Comparison of ENCODE assay signal across 7 mouse cellular contexts in the genomic region with DNA sequence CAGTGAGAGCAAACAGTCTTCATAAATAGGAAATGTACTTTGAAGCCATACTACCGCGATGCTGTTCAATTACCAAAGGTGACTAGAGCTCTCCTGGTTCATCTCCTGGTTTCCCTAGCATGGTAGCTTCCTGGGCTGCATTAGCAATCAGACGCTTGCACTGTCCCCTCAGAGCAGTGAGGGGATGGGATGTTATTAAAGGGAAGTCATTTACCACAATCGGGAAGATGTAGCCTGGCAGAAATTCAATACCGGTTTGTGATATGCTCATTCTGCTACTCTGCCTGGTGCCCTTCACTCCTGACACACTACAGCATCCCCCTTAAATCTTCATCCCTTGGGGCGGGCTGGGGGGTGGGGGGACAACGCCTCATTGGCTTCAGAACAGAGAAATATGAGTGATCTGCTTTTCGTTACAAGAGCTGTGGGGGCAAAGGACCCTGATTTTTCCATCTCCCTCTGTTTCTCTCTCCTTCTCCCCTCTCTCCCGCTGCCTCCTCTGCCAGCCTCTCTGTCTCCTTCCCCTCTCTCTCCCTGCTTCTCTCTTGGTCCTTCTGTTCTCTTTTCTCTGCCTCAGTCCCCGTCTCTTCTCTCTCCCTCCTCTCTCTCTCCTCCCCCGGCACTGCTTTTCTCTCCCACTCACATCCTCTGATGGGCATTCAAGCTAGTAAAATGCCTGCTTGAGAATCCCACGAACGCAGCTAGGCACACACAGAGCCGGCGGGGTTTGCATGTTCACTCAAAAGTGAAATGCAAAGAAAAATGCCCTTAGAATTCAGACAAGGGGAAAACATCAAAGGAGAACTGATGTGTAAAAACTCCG. TPM values are rescaled to one million over a fixed set of nuclear protein-coding genes. Genes with fewer than 3 reads are reported as not detected.
DNase-seq lines count a peak whose midpoint lies in the region; ATAC-seq lines count a peak whose summit lies in the region.

No protein-coding gene starts in this region.

- H3K9me3 ChIP-seq in liver, embryonic 13.5 days (replicated peaks) = no peaks in the 10 kb centered on the region

- H3K4me2 ChIP-seq in liver, embryonic 13.5 days = no peak overlapping the region

- peak; percentile 7 for DNase-seq in CD4-positive helper T cell, adult 2 months (ENCODE audit: low read depth, low spot score)
- peak; percentile 10 for DNase-seq in embryo, embryonic 9.5 days (ENCODE audit: extremely low spot score)
- peak; percentile 29 for DNase-seq in induced T-regulatory cell, adult 2 months (ENCODE audit: low read depth)
- no peak for DNase-seq in liver, embryonic 13.5 days
- DNase-seq in right cerebral cortex, postnatal 10 days (ENCODE audit: low spot score in 2 of 2) = peak; percentile 70 to 71
- DNase-seq in urinary bladder, adult 18-20 months (ENCODE audit: low spot score in 2 of 2) = no peak

- no peak overlapping the region for H3K27ac ChIP-seq in liver, embryonic 13.5 days

- WGBS in liver, embryonic 13.5 days (ENCODE audit: insufficient replicate concordance) = 39% methylated on average over 16 of the region's 16 CpGs

- H3K36me3 ChIP-seq in liver, embryonic 13.5 days = no peaks in the 10 kb centered on the region

- no peaks in the 10 kb centered on the region for H3K4me1 ChIP-seq in liver, embryonic 13.5 days (replicated peaks)

- 0 out of 2 replicates have a peak overlapping the region, but pooled peaks have one; percentile 9 for H3K4me3 ChIP-seq in liver, embryonic 13.5 days (replicated peaks)

- no peak overlapping the region for H3K9ac ChIP-seq in liver, embryonic 13.5 days

- ATAC-seq in CD4-positive, CD25-positive, alpha-beta regulatory T cell, adult 4 months = peak; percentile 31
- ATAC-seq in liver, embryonic 13.5 days (ENCODE audit: low read depth) = no peak

- 0 out of 2 replicates have a peak, but pooled peaks cover 4% of the 10 kb centered on the region for H3K27me3 ChIP-seq in liver, embryonic 13.5 days

RNA-seq across cellular contexts. Expression of a gene that starts 1.3 kb away (rescaled TPM):
- 1 to 10 TPM; 4.1 to 4.6 TPM for polyA plus RNA-seq in CD4-positive, CD25-positive, alpha-beta regulatory T cell, adult 4 months (2017; shearing (Covaris generic))
- 2.0 and 2.5 TPM in 2 replicates for polyA plus RNA-seq in liver, embryonic 13.5 days (2015; fragmentation: Nextera tagmentation; extraction: Ambion mirVana)

Comparison
In these comparisons a context has a peak if more than half of its experiments do, and no peak if none do; other contexts are left out.
1. DNase-seq: peak in CD4-positive helper T cell, adult 2 months (single experiment), embryo, embryonic 9.5 days (single experiment), induced T-regulatory cell, adult 2 months (single experiment) and right cerebral cortex, postnatal 10 days (2 of 2); none in liver, embryonic 13.5 days (single experiment) and urinary bladder, adult 18-20 months (0 of 2).